Mouse (Mus musculus): ENCODE data around the gene Dyrk4. TPM values are rescaled to one million over a fixed set of nuclear protein-coding genes. Genes with fewer than 3 reads are reported as not detected.

Gene Dyrk4
- polyA plus RNA-seq, 1 experiment: not detected

DNA sequence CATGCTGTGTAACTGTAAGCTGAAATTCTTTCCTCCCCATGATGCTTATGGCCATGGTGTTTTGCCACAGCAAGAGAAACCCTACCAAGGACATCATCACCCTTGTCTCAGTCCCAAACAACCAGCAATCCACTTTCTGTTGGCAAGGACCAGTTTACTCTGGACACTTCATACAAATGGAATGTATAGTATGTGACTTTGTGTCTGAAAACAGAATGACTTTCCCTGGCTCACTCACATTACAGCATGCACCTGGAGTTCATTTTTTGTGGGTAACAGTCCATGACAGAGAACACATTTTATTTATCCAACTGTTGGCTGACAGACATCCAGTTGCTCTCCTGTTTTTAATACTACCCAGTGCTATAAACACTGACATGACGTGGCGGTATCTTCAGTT lies 11.3 kb upstream of the Dyrk4 start:
- Histone ChIP-seq H3K4me1 (ENCODE audit: control insufficient read depth, insufficient read depth, low read length) (no peaks in the 10 kb centered on the region), H3K36me3 (ENCODE audit: control insufficient read depth, insufficient read depth, low read length, poor library complexity, severe bottlenecking) (peaks cover 47% of the 10 kb centered on the region), H3K4me3 (ENCODE audit: low read depth, low read length) (no peak overlapping the region), H3K27me3 (ENCODE audit: control insufficient read depth, insufficient read depth, low read length, poor library complexity, severe bottlenecking) (no peaks in the 10 kb centered on the region), H3K9ac (ENCODE audit: low read depth, poor library complexity, severe bottlenecking) (no peak overlapping the region), H3K9me3 (replicated peaks; ENCODE audit: control insufficient read depth, insufficient read depth, low read length, poor library complexity, severe bottlenecking) (no peaks in the 10 kb centered on the region), H3K27ac (ENCODE audit: insufficient read depth, low read length) (no peak overlapping the region)
- TF ChIP-seq CTCF (IDR thresholded peaks at IDR 0.05; ENCODE audit: low read depth, low read length) (no peak), POLR2A (IDR thresholded peaks at IDR 0.05; ENCODE audit: insufficient read depth, low read length) (no peak), EP300 (IDR thresholded peaks at IDR 0.05; ENCODE audit: insufficient read depth, low read depth, low read length) (no peak)

DNA sequence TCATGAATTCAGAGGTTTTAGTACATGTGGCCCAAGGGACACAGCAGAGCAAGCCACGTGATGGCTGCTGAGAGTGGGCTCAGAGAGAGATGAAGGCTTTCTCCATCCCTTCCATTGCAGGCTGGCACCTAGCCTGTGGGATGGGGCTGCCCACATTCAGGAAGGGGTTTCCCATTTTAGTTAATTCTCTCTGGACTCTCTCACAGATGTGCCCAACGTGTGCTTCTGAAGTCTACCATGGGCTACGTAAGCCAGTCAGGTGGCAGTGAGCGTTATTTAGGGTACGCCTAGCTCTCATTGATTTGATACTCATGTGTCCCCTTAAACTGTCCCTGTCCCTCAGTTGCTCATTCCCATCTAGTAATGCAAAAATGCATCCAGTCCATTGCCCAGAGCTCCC lies 6.7 kb downstream of the Dyrk4 start:
- Histone ChIP-seq H3K36me3 (ENCODE audit: control insufficient read depth, insufficient read depth, low read length, poor library complexity, severe bottlenecking) (no peaks in the 10 kb centered on the region), H3K9me3 (replicated peaks; ENCODE audit: control insufficient read depth, insufficient read depth, low read length, poor library complexity, severe bottlenecking) (no peaks in the 10 kb centered on the region), H3K4me3 (ENCODE audit: low read depth, low read length) (no peak overlapping the region), H3K27me3 (ENCODE audit: control insufficient read depth, insufficient read depth, low read length, poor library complexity, severe bottlenecking) (no peaks in the 10 kb centered on the region), H3K27ac (ENCODE audit: insufficient read depth, low read length) (no peak overlapping the region), H3K4me1 (ENCODE audit: control insufficient read depth, insufficient read depth, low read length) (no peaks in the 10 kb centered on the region), H3K9ac (ENCODE audit: low read depth, poor library complexity, severe bottlenecking) (no peak overlapping the region)
- TF ChIP-seq EP300 (IDR thresholded peaks at IDR 0.05; ENCODE audit: insufficient read depth, low read depth, low read length): no peak
- no peak for TF ChIP-seq CTCF (IDR thresholded peaks at IDR 0.05; ENCODE audit: low read depth, low read length)
- no peak for TF ChIP-seq POLR2A (IDR thresholded peaks at IDR 0.05; ENCODE audit: insufficient read depth, low read length)

DNA sequence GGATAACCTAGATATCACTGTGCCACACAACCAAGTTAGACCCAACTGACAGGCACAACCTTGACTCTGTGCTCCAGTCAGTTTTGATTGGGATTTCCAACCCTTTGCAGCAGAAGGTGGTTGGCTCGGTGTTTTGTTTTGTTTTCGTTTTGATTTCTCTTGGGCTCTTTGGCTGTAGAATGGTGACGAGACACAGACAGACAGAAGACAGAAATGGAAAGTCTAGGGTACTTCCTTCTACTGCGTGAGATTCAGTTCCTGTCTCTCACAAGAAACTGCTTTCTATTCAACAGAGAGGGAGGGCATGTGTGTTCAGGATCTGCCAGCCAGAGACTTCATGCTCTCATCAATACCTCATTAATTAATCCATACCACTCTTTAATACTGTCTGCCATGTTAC lies 10.9 kb downstream of the Dyrk4 start:
- Histone ChIP-seq H3K4me1 (ENCODE audit: control insufficient read depth, insufficient read depth, low read length) (no peaks in the 10 kb centered on the region), H3K4me3 (ENCODE audit: low read depth, low read length) (no peak overlapping the region), H3K27ac (ENCODE audit: insufficient read depth, low read length) (no peak overlapping the region), H3K36me3 (ENCODE audit: control insufficient read depth, insufficient read depth, low read length, poor library complexity, severe bottlenecking) (no peaks in the 10 kb centered on the region), H3K9me3 (replicated peaks; ENCODE audit: control insufficient read depth, insufficient read depth, low read length, poor library complexity, severe bottlenecking) (no peaks in the 10 kb centered on the region), H3K27me3 (ENCODE audit: control insufficient read depth, insufficient read depth, low read length, poor library complexity, severe bottlenecking) (no peaks in the 10 kb centered on the region), H3K9ac (ENCODE audit: low read depth, poor library complexity, severe bottlenecking) (no peak overlapping the region)
- TF ChIP-seq POLR2A (IDR thresholded peaks at IDR 0.05; ENCODE audit: insufficient read depth, low read length): no peak
- no peak for TF ChIP-seq EP300 (IDR thresholded peaks at IDR 0.05; ENCODE audit: insufficient read depth, low read depth, low read length)
- TF ChIP-seq CTCF (IDR thresholded peaks at IDR 0.05; ENCODE audit: low read depth, low read length): no peak

DNA sequence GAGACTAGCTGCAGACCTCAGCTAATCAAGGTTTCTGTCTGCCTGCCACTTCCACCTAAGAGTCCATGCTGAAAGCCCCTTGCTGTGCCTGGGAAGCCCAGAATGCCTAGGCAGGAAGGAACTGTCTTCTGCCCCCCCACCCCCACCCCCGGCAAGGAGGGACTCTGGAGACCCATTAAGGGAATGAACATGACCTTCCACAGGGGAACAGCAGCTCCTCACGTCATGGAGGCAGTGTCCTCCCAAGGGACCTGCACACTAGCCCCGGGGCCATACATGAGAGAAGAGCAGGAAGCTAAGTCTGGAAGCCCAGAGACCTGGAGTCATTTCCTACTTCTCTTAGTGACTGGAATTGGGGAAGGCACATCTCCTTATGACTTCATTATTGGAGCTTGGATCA lies 13.8 kb downstream of the Dyrk4 start:
- Histone ChIP-seq H3K4me1 (ENCODE audit: control insufficient read depth, insufficient read depth, low read length) (no peaks in the 10 kb centered on the region), H3K4me3 (ENCODE audit: low read depth, low read length) (no peak overlapping the region), H3K27ac (ENCODE audit: insufficient read depth, low read length) (no peak overlapping the region), H3K27me3 (ENCODE audit: control insufficient read depth, insufficient read depth, low read length, poor library complexity, severe bottlenecking) (no peaks in the 10 kb centered on the region), H3K9me3 (replicated peaks; ENCODE audit: control insufficient read depth, insufficient read depth, low read length, poor library complexity, severe bottlenecking) (no peaks in the 10 kb centered on the region), H3K36me3 (ENCODE audit: control insufficient read depth, insufficient read depth, low read length, poor library complexity, severe bottlenecking) (no peaks in the 10 kb centered on the region), H3K9ac (ENCODE audit: low read depth, poor library complexity, severe bottlenecking) (no peak overlapping the region)
- TF ChIP-seq POLR2A (IDR thresholded peaks at IDR 0.05; ENCODE audit: insufficient read depth, low read length) (no peak), EP300 (IDR thresholded peaks at IDR 0.05; ENCODE audit: insufficient read depth, low read depth, low read length) (no peak), CTCF (IDR thresholded peaks at IDR 0.05; ENCODE audit: low read depth, low read length) (no peak)

DNA sequence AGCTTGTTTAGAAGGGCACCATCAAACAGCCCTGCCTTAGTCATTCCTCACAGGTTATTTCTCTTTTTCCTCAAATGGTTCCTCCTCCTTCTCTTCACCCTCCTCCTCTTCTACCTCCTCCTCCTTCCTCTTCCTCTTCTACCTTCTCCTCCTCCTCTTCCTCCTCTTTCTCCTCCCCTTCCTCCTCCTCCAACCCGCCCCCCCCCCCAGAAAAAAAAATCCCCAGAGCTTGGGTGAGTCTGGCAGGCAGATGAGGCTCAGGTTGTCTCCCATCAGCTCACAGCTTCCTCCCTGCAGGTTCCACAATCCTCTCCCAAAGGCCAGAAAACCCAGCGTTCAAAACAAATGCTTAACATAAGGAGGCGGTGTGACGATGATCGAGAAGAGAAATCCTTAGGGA lies 14.3 kb downstream of the Dyrk4 start:
- TF ChIP-seq CTCF (IDR thresholded peaks at IDR 0.05; ENCODE audit: low read depth, low read length) (no peak), POLR2A (IDR thresholded peaks at IDR 0.05; ENCODE audit: insufficient read depth, low read length) (no peak), EP300 (IDR thresholded peaks at IDR 0.05; ENCODE audit: insufficient read depth, low read depth, low read length) (no peak)
- Histone ChIP-seq H3K9ac (ENCODE audit: low read depth, poor library complexity, severe bottlenecking) (no peak overlapping the region), H3K36me3 (ENCODE audit: control insufficient read depth, insufficient read depth, low read length, poor library complexity, severe bottlenecking) (no peaks in the 10 kb centered on the region)

DNA sequence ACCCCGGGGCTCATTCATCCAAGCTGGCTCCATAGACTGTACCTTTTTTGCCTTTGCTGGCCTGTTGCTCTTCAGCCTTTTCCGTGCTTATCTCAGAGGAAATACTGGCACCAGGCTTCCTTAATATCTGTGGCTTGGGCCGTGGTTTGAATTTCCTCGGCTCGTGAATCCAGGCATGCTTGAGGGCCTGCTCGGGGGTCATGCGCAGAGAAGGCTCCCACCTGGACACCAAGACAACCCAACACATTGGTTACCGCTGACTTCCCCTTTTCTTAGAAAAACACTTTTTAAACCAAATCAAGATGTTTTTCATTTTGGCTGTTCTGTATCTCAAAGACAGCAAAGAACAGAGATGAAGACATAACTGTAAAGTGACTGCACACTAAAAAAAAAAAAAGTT lies 44.5 kb downstream of the Dyrk4 start:
- Histone ChIP-seq H3K9me3 (replicated peaks; ENCODE audit: control insufficient read depth, insufficient read depth, low read length, poor library complexity, severe bottlenecking) (no peaks in the 10 kb centered on the region), H3K9ac (ENCODE audit: low read depth, poor library complexity, severe bottlenecking) (no peak overlapping the region), H3K4me3 (ENCODE audit: low read depth, low read length) (no peak overlapping the region), H3K36me3 (ENCODE audit: control insufficient read depth, insufficient read depth, low read length, poor library complexity, severe bottlenecking) (no peaks in the 10 kb centered on the region), H3K27me3 (ENCODE audit: control insufficient read depth, insufficient read depth, low read length, poor library complexity, severe bottlenecking) (no peaks in the 10 kb centered on the region), H3K4me1 (ENCODE audit: control insufficient read depth, insufficient read depth, low read length) (no peaks in the 10 kb centered on the region), H3K27ac (ENCODE audit: insufficient read depth, low read length) (no peak overlapping the region)
- TF ChIP-seq EP300 (IDR thresholded peaks at IDR 0.05; ENCODE audit: insufficient read depth, low read depth, low read length) (no peak), CTCF (IDR thresholded peaks at IDR 0.05; ENCODE audit: low read depth, low read length) (no peak), POLR2A (IDR thresholded peaks at IDR 0.05; ENCODE audit: insufficient read depth, low read length) (no peak)

More for the DNA sequence above, 14.3 kb downstream of the Dyrk4 start:
- no peak overlapping the region for H3K27ac ChIP-seq (ENCODE audit: insufficient read depth, low read length)
- no peaks in the 10 kb centered on the region for H3K27me3 ChIP-seq (ENCODE audit: control insufficient read depth, insufficient read depth, low read length, poor library complexity, severe bottlenecking)
- H3K4me1 ChIP-seq (ENCODE audit: control insufficient read depth, insufficient read depth, low read length): no peaks in the 10 kb centered on the region
- no peak overlapping the region for H3K4me3 ChIP-seq (ENCODE audit: low read depth, low read length)
- H3K9me3 ChIP-seq (replicated peaks; ENCODE audit: control insufficient read depth, insufficient read depth, low read length, poor library complexity, severe bottlenecking): no peaks in the 10 kb centered on the region
